Mouse (Mus musculus): Measurements from ENCODE around the gene Zscan2. TPM values are rescaled to one million over a fixed set of nuclear protein-coding genes. Genes with fewer than 3 reads are reported as not detected.
A peak's percentile ranks its signal among the peaks of the same experiment; 100 is the strongest.

Gene Zscan2
- 1.3 and 1.8 TPM in 2 replicates for polyA plus RNA-seq (2012; rRNA removed)

DNA sequence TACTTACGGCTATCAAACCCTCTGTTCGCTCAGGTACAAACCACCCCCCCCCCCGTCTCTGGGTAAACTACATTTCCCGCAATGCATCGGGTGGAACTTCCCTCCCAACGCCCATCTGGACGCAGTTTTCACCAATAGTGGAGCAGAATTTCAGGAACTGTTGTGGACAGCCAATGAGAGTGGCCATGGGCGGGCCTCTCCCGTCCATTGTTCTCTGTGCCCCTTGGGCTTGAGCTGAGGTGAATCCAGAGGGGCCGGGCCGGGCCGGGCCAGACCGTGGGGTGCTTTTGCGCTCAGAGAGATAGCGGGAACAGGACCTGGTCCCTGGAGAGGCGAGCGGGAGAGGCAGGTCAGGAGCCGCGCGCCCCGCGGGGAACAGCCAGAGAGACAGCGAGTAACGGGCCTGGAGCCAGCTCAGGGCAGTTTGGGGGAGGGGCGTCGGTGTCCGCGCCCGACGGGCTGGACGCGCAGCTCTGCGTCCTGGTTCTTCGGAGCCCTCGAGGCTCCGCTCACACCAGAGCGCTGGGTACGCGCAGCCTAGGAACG is at the start of gene Zscan2:
Zscan2 (plus strand) TSS at position 192 of the 546 bp plus-strand sequence.
- TF ChIP-seq POLR2A (IDR thresholded peaks at IDR 0.05; ENCODE audit: low read depth, low read length) (peak; percentile 41; the same call in 1 of the 2 replicates), CTCF (IDR thresholded peaks at IDR 0.05; ENCODE audit: extremely low read depth, insufficient read length, insufficient replicate concordance, low read depth, low read length) (no peak)
- Histone ChIP-seq H3K4me1 (ENCODE audit: control insufficient read depth, insufficient read depth, insufficient read length, low read length) (peaks cover 9% of the 10 kb centered on the region), H3K27ac (ENCODE audit: insufficient read depth, low read depth, low read length) (peak within 1 kb of the TSS; percentile 56), H3K4me3 (ENCODE audit: low read depth, low read length) (peak within 1 kb of the TSS; percentile 94), H3K36me3 (ENCODE audit: control insufficient read depth, insufficient read depth, low read length) (no peaks in the 10 kb centered on the region), H3K27me3 (ENCODE audit: control insufficient read depth, insufficient read depth, low read length) (no peaks in the 10 kb centered on the region)
- under 1% methylated on average over 40 of the region's 40 CpGs for WGBS

DNA sequence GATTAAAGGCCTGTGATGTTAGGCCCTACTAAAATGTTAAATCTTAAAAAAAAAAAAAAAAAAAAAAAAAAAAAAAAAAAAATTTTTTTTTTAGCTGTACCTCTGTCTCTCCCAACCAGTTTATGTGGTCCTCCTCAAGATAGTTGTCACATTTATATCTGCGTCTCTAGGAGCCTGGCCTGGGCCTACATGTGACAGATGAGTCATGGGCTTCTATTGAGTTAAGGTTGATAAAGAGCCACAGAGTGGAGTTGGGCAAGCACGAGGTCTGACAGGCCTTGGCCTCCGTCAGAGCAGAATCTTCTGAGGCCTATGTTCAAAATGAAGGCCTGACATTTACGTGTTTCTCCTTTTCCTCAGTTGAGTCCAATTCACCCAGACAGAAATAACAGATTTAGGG is 47.3 kb upstream of the Zscan2 start:
- Histone ChIP-seq H3K27ac (ENCODE audit: insufficient read depth, low read depth, low read length) (no peak overlapping the region), H3K27me3 (ENCODE audit: control insufficient read depth, insufficient read depth, low read length) (no peaks in the 10 kb centered on the region), H3K4me1 (ENCODE audit: control insufficient read depth, insufficient read depth, insufficient read length, low read length) (no peaks in the 10 kb centered on the region), H3K36me3 (ENCODE audit: control insufficient read depth, insufficient read depth, low read length) (no peaks in the 10 kb centered on the region), H3K4me3 (ENCODE audit: low read depth, low read length) (no peak overlapping the region)
- 93% methylated on average over 4 of the region's 4 CpGs for WGBS
- TF ChIP-seq CTCF (IDR thresholded peaks at IDR 0.05; ENCODE audit: extremely low read depth, insufficient read length, insufficient replicate concordance, low read depth, low read length) = no peak
- TF ChIP-seq POLR2A (IDR thresholded peaks at IDR 0.05; ENCODE audit: low read depth, low read length) = no peak

DNA sequence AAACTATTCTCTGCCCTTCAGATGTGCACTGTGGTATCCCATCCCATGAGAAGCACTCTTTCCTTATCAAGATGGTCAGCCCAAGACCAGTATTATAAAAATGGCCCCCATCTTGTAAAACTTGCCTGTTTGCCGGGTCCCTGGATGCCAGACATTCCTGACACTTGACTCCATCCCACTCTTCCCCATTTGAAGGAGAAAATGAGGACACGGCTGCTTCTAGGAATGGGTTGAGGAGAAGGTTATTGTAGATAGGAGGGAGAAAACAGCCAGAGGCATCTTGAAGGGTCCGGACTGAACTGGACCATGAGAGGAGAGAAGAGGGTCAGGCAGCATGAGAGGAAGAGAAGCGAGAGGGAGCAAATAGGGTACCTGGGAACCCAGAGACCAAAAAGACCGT is 44.1 kb upstream of the Zscan2 start:
- Histone ChIP-seq H3K4me3 (ENCODE audit: low read depth, low read length) (no peak overlapping the region), H3K36me3 (ENCODE audit: control insufficient read depth, insufficient read depth, low read length) (no peaks in the 10 kb centered on the region), H3K27me3 (ENCODE audit: control insufficient read depth, insufficient read depth, low read length) (no peaks in the 10 kb centered on the region), H3K4me1 (ENCODE audit: control insufficient read depth, insufficient read depth, insufficient read length, low read length) (no peaks in the 10 kb centered on the region; the same call in 1 of the 2 replicates), H3K27ac (ENCODE audit: insufficient read depth, low read depth, low read length) (no peak overlapping the region)
- TF ChIP-seq CTCF (IDR thresholded peaks at IDR 0.05; ENCODE audit: extremely low read depth, insufficient read length, insufficient replicate concordance, low read depth, low read length) (no peak), POLR2A (IDR thresholded peaks at IDR 0.05; ENCODE audit: low read depth, low read length) (no peak)
- WGBS = 82% methylated on average over 5 of the region's 5 CpGs

DNA sequence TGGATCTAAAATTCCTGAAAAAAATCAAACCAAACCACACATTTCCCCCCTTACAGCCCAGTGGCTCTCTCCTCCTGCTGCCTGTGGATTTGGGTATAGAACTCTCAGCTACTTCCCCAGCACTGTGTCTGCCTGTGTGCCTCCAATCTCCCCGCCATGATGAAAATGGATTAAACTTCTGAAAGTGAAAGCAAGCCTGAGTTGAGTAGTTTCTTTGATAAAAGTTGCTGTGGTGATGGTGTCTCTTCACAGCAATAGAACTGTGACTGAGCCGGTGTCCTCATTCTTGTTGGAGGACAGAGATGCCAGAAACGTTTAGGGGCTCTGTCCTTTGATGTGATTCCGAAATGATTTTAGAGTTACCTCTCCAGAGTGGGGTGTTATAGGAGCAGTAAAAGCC is 39.9 kb upstream of the Zscan2 start:
- Histone ChIP-seq H3K36me3 (ENCODE audit: control insufficient read depth, insufficient read depth, low read length) (no peaks in the 10 kb centered on the region), H3K27me3 (ENCODE audit: control insufficient read depth, insufficient read depth, low read length) (no peaks in the 10 kb centered on the region), H3K4me1 (ENCODE audit: control insufficient read depth, insufficient read depth, insufficient read length, low read length) (peaks cover 13% of the 10 kb centered on the region; the same call in 1 of the 2 replicates), H3K27ac (ENCODE audit: insufficient read depth, low read depth, low read length) (no peak overlapping the region), H3K4me3 (ENCODE audit: low read depth, low read length) (no peak overlapping the region)
- TF ChIP-seq CTCF (IDR thresholded peaks at IDR 0.05; ENCODE audit: extremely low read depth, insufficient read length, insufficient replicate concordance, low read depth, low read length) = no peak
- no peak for TF ChIP-seq POLR2A (IDR thresholded peaks at IDR 0.05; ENCODE audit: low read depth, low read length)
- WGBS = 56% methylated on average over 4 of the region's 4 CpGs

DNA sequence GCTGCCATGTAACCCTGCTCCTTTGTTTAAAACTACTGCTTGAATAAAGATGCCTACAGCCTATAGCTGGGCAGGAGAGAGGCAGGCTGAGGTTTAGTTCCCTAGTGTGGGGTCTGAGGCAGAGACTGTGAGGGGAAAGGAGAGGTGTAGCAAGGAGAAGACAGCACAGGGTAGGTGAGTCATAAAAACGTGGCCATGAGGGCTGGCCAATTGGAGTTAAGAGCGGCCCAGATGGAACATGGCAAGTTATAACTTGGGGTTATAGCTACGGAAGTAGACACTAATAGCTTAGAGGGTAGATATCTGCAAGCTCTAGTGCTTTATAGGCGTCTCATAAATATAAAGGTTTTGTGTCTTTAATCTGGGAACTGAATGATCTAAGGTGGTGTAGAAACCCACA is 37.5 kb upstream of the Zscan2 start:
- Histone ChIP-seq H3K27me3 (ENCODE audit: control insufficient read depth, insufficient read depth, low read length) (no peaks in the 10 kb centered on the region), H3K4me3 (ENCODE audit: low read depth, low read length) (no peak overlapping the region), H3K4me1 (ENCODE audit: control insufficient read depth, insufficient read depth, insufficient read length, low read length) (peaks cover 15% of the 10 kb centered on the region; the same call in 1 of the 2 replicates), H3K27ac (ENCODE audit: insufficient read depth, low read depth, low read length) (peak overlapping the region; percentile 77), H3K36me3 (ENCODE audit: control insufficient read depth, insufficient read depth, low read length) (no peaks in the 10 kb centered on the region)
- TF ChIP-seq POLR2A (IDR thresholded peaks at IDR 0.05; ENCODE audit: low read depth, low read length) (no peak), CTCF (IDR thresholded peaks at IDR 0.05; ENCODE audit: extremely low read depth, insufficient read length, insufficient replicate concordance, low read depth, low read length) (no peak)
- WGBS = 32% methylated on average over 4 of the region's 4 CpGs

DNA sequence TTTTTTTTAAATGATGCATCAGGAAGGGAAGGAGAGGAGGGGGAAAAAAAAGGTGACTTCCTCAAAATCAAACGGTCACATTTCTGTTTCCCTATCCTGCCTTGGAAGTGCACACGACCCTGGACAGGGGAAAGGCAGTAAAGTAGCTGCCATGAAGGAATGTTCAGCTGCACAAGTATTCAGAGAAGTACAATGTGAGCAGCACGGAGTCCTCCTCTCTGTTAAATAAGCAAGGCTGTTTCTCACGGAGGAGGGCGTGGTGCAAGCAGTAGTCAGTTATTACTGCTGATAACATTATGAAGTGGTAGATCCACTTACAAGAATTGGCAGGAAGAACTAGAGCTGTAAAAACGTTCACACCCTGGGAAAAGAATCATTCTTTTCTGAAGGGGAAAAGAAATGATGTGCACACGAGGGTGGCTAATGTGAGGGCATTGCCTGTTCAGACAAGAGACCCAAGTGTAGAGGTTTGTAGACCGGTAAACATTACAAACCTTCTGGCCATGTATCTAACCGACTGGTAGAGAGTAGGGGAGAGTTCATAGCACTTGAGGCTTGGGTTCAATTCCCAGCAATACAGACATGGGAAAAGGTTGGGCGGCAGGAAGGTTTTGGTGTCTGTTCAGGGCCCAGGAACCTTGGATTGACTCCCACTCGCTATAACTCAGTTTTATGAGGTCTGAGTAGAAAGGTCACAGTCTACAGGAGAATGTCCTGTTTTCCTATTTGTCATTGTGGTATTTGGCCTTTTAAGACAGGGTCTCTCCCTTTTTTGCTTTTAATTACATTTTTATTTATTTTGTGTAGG is 36.6 kb upstream of the Zscan2 start:
- Histone ChIP-seq H3K27me3 (ENCODE audit: control insufficient read depth, insufficient read depth, low read length) (no peaks in the 10 kb centered on the region), H3K4me3 (ENCODE audit: low read depth, low read length) (no peak overlapping the region), H3K27ac (ENCODE audit: insufficient read depth, low read depth, low read length) (peak overlapping the region; percentile 78), H3K36me3 (ENCODE audit: control insufficient read depth, insufficient read depth, low read length) (no peaks in the 10 kb centered on the region), H3K4me1 (ENCODE audit: control insufficient read depth, insufficient read depth, insufficient read length, low read length) (peaks cover 15% of the 10 kb centered on the region; the same call in 1 of the 2 replicates)
- WGBS = 16% methylated on average over 11 of the region's 11 CpGs
- TF ChIP-seq CTCF (IDR thresholded peaks at IDR 0.05; ENCODE audit: extremely low read depth, insufficient read length, insufficient replicate concordance, low read depth, low read length) (no peak), POLR2A (IDR thresholded peaks at IDR 0.05; ENCODE audit: low read depth, low read length) (no peak)

DNA sequence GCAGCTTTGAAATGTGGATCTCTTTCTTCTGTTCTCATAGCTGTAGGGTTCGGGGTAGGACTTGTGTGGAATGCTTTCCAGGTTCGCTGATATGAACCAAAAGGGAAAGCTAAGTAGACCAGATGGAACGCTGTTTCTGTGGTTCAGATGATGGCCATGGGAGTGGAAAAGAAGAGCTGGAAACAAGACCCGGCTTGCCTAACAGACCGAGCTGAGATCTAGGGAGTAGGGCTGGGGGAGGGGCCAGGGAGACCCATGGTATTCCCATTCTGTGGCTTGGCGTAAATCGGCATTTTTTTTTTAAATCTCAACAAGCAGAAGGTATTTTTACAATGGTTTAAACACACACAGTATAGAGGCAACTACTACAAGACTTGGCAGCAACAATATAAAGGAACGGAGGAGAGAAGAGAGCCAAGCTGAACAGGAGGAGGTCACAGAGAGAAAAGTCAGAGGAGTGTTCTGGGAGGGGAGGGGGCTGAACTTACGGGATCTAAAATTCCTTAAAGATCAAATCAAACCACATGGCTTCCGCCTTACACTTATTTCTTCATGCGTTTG is 34.8 kb upstream of the Zscan2 start, which contains the start of gene Iqgap1:
Iqgap1 (minus strand) TSS at position 132 of the 561 bp plus-strand sequence.
- no peak for TF ChIP-seq CTCF (IDR thresholded peaks at IDR 0.05; ENCODE audit: extremely low read depth, insufficient read length, insufficient replicate concordance, low read depth, low read length)
- TF ChIP-seq POLR2A (IDR thresholded peaks at IDR 0.05; ENCODE audit: low read depth, low read length) = no peak
- peaks cover 15% of the 10 kb centered on the region; the same call in 1 of the 2 replicates for H3K4me1 ChIP-seq (ENCODE audit: control insufficient read depth, insufficient read depth, insufficient read length, low read length)
- whole genome bisulfite sequencing = 80% methylated on average over 11 of the region's 11 CpGs
- no peaks in the 10 kb centered on the region for H3K36me3 ChIP-seq (ENCODE audit: control insufficient read depth, insufficient read depth, low read length)
- H3K27ac ChIP-seq (ENCODE audit: insufficient read depth, low read depth, low read length) = no peak within 1 kb of the TSS; the same call in 1 of the 2 replicates
- no peaks in the 10 kb centered on the region for H3K27me3 ChIP-seq (ENCODE audit: control insufficient read depth, insufficient read depth, low read length)
- H3K4me3 ChIP-seq (ENCODE audit: low read depth, low read length) = no peak within 1 kb of the TSS
